Mouse (Mus musculus): ENCODE measurements around the gene Cnot2. TPM values are rescaled to one million over a fixed set of nuclear protein-coding genes. Genes with fewer than 3 reads are reported as not detected.

The Cnot2 gene
- polyA plus RNA-seq, 1 experiment = 4.9 TPM

DNA sequence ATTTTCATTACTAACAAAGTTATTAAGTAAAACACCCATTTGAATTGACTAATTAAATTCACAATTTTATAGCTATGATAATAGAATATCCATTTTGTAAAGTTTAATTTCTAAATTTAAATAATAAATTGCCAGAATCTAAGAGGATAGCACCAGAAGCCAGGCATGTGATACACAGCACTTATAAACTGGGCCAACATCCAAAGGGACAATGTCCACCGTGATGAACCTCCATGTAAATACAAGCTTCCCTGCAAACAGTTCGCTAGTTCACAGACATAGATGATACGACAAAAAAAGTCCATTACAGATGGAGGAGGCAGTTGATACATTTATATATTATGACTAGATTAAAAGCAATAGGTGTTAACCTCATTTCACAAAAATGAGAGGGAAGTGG, 88.5 kb downstream of the Cnot2 start:
- H3K27me3 ChIP-seq (replicated peaks) = no peaks in the 10 kb centered on the region
- H3K36me3 ChIP-seq (replicated peaks; ENCODE audit: low read length) = peaks cover 80% of the 10 kb centered on the region
- no peak for TF ChIP-seq FLI1 (IDR thresholded peaks at IDR 0.05; ENCODE audit: low read length)

DNA sequence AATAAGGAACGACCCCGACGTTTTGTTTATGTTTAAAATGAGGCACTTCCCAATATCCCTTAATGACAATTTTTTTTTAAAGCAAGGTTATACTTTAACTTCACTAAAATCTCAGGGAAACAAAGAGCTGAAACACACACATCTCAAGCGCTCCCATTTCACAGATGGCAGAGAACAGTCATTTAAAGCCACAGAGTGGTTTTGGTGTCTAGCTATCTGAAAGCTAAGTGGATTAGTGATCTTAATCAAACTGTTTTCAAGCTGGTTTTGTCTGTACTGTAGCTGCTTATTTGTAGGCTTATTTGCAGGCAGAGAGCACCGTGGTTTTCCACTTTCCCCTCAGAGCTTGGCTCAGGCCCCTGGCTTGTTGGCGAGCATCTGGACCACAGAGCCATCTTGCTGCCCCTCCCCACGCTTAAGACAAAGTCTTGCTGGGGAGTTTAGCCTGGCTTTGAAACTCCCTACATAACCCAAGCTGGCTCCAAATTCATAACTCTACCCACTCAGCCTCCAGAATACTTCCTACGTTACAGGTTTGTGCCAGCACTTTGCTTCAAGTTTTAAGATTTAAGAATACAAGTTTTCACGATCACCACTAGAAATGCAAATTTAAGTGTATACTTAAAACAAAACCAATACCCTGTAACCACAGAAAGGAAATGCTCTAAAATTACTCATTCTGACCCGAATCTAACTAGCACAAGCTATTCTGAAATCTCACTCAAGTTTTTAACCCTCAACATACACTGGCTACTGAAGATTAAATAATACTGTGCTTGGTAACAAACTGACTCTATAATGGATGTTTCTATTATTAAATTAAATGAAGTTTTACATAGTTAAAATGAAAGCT, 94.2 kb downstream of the Cnot2 start:
- peaks cover 22% of the 10 kb centered on the region for H3K4me1 ChIP-seq
- TF ChIP-seq FLI1 (IDR thresholded peaks at IDR 0.05; ENCODE audit: low read length) (no peak), GATA1 (IDR thresholded peaks at IDR 0.05; ENCODE audit: borderline replicate concordance, low read length) (no peak)
- H3K9me3 ChIP-seq = no peaks in the 10 kb centered on the region
- H3K27me3 ChIP-seq (replicated peaks) = no peaks in the 10 kb centered on the region
- H3K4me3 ChIP-seq (replicated peaks) = no peak overlapping the region
- H3K36me3 ChIP-seq (replicated peaks; ENCODE audit: low read length) = peaks cover 76% of the 10 kb centered on the region

More for the DNA sequence above, 88.5 kb downstream of the Cnot2 start:
- no peaks in the 10 kb centered on the region for H3K9me3 ChIP-seq
- no peak overlapping the region for H3K4me3 ChIP-seq (replicated peaks)
- peaks cover 12% of the 10 kb centered on the region for H3K4me1 ChIP-seq

DNA sequence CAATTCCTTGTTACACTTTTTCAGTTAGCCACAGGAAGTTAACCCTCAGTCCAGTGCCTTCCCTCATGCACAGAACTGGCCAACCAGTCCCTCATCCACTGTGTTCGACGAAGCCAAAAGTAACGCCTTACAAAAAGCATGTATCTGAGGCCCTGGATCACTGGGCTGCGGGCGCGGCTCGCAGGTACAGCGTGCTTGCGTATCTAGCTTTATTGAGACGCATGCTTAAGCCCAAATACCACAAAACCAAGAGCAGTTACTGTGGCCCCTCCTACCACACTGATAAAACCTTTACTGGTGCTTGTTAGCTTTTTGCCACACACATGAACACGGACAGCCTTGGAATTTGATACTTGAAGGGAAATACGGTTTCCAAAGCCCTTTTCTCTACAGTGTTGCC, 99.4 kb downstream of the Cnot2 start:
- Histone ChIP-seq H3K4me1 (peaks cover 9% of the 10 kb centered on the region), H3K27me3 (replicated peaks) (no peaks in the 10 kb centered on the region), H3K9me3 (no peaks in the 10 kb centered on the region), H3K4me3 (replicated peaks) (no peak overlapping the region), H3K36me3 (replicated peaks; ENCODE audit: low read length) (peaks cover 43% of the 10 kb centered on the region)
- TF ChIP-seq FLI1 (IDR thresholded peaks at IDR 0.05; ENCODE audit: low read length) = no peak
- TF ChIP-seq GATA1 (IDR thresholded peaks at IDR 0.05; ENCODE audit: borderline replicate concordance, low read length) = no peak

DNA sequence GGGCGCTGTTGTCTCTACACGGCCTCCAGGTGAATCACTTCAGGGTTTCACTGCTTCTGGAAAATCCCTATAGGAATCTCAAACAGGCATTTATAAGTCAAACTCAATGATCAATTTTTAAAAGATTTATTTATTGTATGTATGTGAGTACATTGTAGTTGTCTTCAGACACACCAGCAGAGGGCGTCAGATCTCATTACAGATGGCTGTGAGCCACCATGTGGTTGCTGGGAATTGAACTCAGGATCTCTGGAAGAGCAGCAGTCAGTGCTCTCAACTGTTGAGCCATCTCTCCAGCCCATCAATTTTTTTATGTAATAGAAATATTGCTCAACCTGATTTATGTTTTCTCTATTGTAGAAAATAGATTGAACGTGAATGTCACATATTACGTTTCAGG, 100.3 kb downstream of the Cnot2 start:
- Histone ChIP-seq H3K4me3 (replicated peaks) (no peak overlapping the region), H3K4me1 (peaks cover 8% of the 10 kb centered on the region), H3K36me3 (replicated peaks; ENCODE audit: low read length) (peaks cover 34% of the 10 kb centered on the region), H3K27me3 (replicated peaks) (peaks cover 5% of the 10 kb centered on the region), H3K9me3 (peaks cover 6% of the 10 kb centered on the region)
- TF ChIP-seq GATA1 (IDR thresholded peaks at IDR 0.05; ENCODE audit: borderline replicate concordance, low read length) = no peak
- TF ChIP-seq FLI1 (IDR thresholded peaks at IDR 0.05; ENCODE audit: low read length) = no peak

DNA sequence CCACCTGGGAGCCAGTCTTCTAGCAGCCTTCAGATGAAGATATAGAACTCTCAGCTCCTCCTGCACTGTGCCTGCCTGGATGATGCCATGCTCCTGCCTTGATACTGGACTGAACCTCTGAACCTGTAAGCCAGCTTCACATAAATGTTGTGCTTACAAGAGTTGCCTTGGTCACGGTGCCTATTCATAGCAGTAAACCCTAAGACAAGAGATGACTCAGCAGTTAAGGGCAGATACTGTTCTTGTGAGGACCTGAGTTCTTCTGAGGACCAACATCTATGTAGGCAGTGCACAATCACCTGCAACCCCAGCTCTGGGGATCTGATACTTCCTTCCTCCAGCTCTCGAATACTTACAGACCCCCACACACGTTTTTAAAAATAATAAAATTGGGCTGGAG, 104.8 kb downstream of the Cnot2 start:
- H3K27me3 ChIP-seq (replicated peaks) = peaks cover 47% of the 10 kb centered on the region
- peaks cover 29% of the 10 kb centered on the region for H3K4me1 ChIP-seq
- peak overlapping the region; percentile 21 for H3K4me3 ChIP-seq (replicated peaks)
- H3K9me3 ChIP-seq = peaks cover 11% of the 10 kb centered on the region
- no peaks in the 10 kb centered on the region for H3K36me3 ChIP-seq (replicated peaks; ENCODE audit: low read length)
- TF ChIP-seq GATA1 (IDR thresholded peaks at IDR 0.05; ENCODE audit: borderline replicate concordance, low read length) (no peak), FLI1 (IDR thresholded peaks at IDR 0.05; ENCODE audit: low read length) (no peak)

DNA sequence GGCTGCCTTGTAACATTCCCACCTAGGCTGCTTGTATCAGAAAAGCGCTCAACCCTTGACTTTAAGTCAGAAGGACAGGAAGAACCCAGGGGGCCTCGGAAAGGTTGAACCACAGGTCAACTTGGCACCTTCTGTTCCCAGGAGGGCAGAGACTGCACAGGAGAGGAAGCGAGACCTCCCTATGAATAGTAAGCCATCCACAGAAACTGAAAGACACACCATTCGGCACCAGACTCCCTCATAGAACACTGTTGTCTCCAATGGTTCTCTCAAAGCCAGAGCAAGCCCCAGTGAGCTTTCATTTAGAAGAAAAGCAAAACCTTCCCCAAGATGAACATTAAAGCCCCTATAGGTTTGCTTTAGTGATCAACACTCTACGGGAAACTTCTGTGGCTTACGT, 105.6 kb downstream of the Cnot2 start:
- H3K27me3 ChIP-seq (replicated peaks) = peaks cover 48% of the 10 kb centered on the region
- H3K4me1 ChIP-seq = peaks cover 29% of the 10 kb centered on the region
- TF ChIP-seq GATA1 (IDR thresholded peaks at IDR 0.05; ENCODE audit: borderline replicate concordance, low read length) (no peak), FLI1 (IDR thresholded peaks at IDR 0.05; ENCODE audit: low read length) (no peak)
- peaks cover 11% of the 10 kb centered on the region for H3K9me3 ChIP-seq
- no peaks in the 10 kb centered on the region for H3K36me3 ChIP-seq (replicated peaks; ENCODE audit: low read length)
- H3K4me3 ChIP-seq (replicated peaks) = no peak overlapping the region

DNA sequence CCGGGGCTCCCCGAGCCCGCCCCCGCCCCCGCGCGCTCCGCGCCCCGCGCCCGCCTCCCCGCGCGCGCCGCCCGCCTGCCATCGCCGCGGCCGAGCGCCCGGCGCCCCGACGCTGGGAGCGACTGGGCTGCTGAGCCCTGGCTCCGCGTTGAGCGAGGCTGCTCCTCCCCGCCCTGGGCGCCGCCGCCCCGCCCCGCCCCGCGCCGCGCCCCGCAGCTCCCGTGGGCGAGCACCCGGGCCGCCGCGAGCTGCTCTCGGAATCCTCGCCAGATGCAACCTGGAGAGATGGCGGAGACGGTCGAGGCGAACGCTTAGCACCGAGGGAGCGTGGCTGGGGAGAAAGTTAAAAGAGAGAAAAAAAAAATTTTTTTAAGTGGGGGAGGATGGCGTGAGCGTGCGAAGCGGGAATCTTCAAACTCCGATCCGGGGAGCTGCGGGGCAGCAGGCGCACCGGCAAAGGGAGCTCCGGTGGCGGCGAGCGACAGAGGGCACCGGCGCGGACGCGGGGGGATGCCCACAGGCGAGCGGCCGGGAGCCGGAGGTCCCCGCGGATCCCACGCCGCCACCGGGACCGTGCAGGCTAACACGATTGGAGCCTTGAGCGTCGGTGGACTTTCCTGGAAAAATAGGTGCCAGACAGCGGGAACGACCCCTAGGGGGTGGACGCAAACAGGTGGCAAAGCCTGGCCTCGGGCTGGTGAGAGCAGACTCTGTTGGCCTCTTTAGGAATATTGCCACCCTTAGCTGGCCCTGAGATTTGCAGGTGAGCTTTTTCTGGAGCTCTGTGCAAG, 107.4 kb downstream of the Cnot2 start, which contains the start of gene Kcnmb4:
TSS of gene Kcnmb4 (minus strand) at position 120 of the 791 bp plus-strand sequence.
- H3K36me3 ChIP-seq (replicated peaks; ENCODE audit: low read length) = no peaks in the 10 kb centered on the region
- H3K27me3 ChIP-seq (replicated peaks) = peaks cover 55% of the 10 kb centered on the region
- H3K4me3 ChIP-seq (replicated peaks) = peak within 1 kb of the TSS; percentile 94
- no peak for TF ChIP-seq FLI1 (IDR thresholded peaks at IDR 0.05; ENCODE audit: low read length)
- no peak for TF ChIP-seq GATA1 (IDR thresholded peaks at IDR 0.05; ENCODE audit: borderline replicate concordance, low read length)
- H3K9me3 ChIP-seq = peaks cover 11% of the 10 kb centered on the region
- H3K4me1 ChIP-seq = peaks cover 29% of the 10 kb centered on the region

DNA sequence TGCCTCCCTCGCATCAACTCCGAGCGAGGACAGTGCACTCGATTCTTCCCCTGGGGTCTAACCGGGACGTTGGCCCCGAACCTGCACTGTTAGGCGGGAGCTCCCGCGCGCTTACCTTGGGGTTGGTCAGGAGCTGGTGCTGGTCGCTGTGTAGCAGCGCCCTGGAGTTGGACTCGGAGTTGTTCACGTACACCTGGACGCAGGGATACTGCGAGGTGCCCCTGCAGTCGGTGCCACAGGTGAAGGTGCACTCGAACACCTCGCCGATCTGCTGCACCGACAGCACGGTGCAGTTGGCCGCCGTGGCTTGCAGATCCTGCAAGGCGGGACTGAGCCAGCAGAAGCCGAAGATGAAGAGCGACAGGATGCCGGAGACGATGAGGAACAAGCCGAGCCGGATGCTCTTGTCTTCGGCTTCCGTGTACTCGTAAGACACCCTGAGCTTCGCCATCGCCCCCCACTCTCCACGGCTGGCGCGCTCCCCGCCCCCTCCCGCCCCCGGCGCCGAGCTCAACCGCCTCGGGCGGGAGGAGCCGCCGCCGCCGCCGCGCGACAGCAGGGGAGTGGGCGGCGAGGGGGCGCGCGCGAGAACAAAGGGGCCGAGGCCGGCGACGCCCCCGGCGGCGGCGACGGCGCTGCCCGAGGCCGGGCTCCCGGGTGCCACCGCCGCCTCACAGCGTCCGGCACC, 108.1 kb downstream of the Cnot2 start:
- no peak for TF ChIP-seq GATA1 (IDR thresholded peaks at IDR 0.05; ENCODE audit: borderline replicate concordance, low read length)
- no peak for TF ChIP-seq FLI1 (IDR thresholded peaks at IDR 0.05; ENCODE audit: low read length)
- Histone ChIP-seq H3K27me3 (replicated peaks) (peaks cover 55% of the 10 kb centered on the region), H3K9me3 (peaks cover 11% of the 10 kb centered on the region), H3K4me3 (replicated peaks) (peak overlapping the region; percentile 94), H3K36me3 (replicated peaks; ENCODE audit: low read length) (no peaks in the 10 kb centered on the region), H3K4me1 (peaks cover 29% of the 10 kb centered on the region)

DNA sequence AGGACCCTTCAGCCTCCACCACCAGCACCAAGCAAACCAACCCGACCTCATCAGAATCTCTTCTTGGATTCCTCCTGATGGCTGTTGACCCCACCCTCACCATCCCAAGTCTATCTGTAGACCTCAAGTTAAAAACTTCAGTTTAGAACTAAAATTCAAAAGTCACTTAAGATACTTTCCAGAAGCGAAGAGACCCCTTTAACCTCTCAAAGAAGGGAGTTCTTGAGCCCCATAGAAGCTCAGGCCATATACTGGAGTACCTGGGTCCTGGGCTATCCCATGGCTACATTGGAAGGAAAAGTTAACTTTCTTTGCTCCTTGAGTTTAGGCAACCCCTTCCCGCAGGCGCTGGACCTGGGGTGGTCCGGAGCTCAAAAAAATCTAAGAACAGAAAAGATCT, 108.7 kb downstream of the Cnot2 start:
- H3K4me3 ChIP-seq (replicated peaks) = peak overlapping the region; percentile 94
- peaks cover 55% of the 10 kb centered on the region for H3K27me3 ChIP-seq (replicated peaks)
- H3K36me3 ChIP-seq (replicated peaks; ENCODE audit: low read length) = no peaks in the 10 kb centered on the region
- peaks cover 11% of the 10 kb centered on the region for H3K9me3 ChIP-seq
- no peak for TF ChIP-seq FLI1 (IDR thresholded peaks at IDR 0.05; ENCODE audit: low read length)
- no peak for TF ChIP-seq GATA1 (IDR thresholded peaks at IDR 0.05; ENCODE audit: borderline replicate concordance, low read length)
- H3K4me1 ChIP-seq = peaks cover 29% of the 10 kb centered on the region
